In genomic region chr19:34222805-34223204, GRCm38 (mm10) we compare ENCODE assay signal across 26 mouse cellular contexts. TPM values are rescaled to one million over a fixed set of nuclear protein-coding genes. Genes with fewer than 3 reads are reported as not detected.
DNase-seq lines count a peak whose midpoint lies in the region; ATAC-seq lines count a peak whose summit lies in the region.
"Had no signal": no experiment of that assay in that cellular context is flagged by ENCODE, and none has a peak within 500 bp of the region (broad histone marks: within the 10 kb centered on the region; RNA-seq: fewer than 3 reads in every experiment).

No protein-coding gene starts in this region.

- no peaks in the 10 kb centered on the region for H3K36me3 ChIP-seq in midbrain, embryonic 11.5 days (ENCODE audit: control insufficient read depth, insufficient read depth, low read length)
- H3K36me3 ChIP-seq in midbrain, embryonic 16.5 days (ENCODE audit: control insufficient read depth, insufficient read depth, low read length) = 0 out of 2 replicates have a peak, but pooled peaks cover 2% of the 10 kb centered on the region
- H3K36me3 ChIP-seq: G1E had no signal

- H3K27ac ChIP-seq in midbrain, embryonic 11.5 days (ENCODE audit: low read depth, low read length) = no peak overlapping the region
- no peak overlapping the region for H3K27ac ChIP-seq in midbrain, embryonic 16.5 days (ENCODE audit: low read length)

- H3K9me3 ChIP-seq in midbrain, embryonic 11.5 days (ENCODE audit: control insufficient read depth, low read length) = no peaks in the 10 kb centered on the region
- no peaks in the 10 kb centered on the region for H3K9me3 ChIP-seq in midbrain, embryonic 16.5 days (replicated peaks; ENCODE audit: control insufficient read depth, low read length, poor library complexity, severe bottlenecking)
- H3K9me3 ChIP-seq: G1E had no signal

- peak; percentile 37 for DNase-seq in midbrain, embryonic 11.5 days (ENCODE audit: low spot score, missing footprints)
- DNase-seq in ES-CJ7 (ENCODE audit: low read depth, low spot score) = peak; percentile 35
- peak; percentile 61 for DNase-seq in ZHBTc4 (ENCODE audit: low read depth, low spot score)
- DNase-seq in left cerebral cortex, postnatal 25 days (ENCODE audit: low spot score in 2 of 2) = no peak
- DNase-seq in right cerebral cortex, adult 18-20 months = no peak
- DNase-seq: adrenal gland, adult 2 months; adrenal gland, adult 8-10 months; adrenal gland, postnatal 10 days; adrenal gland, postnatal 14 days; adrenal gland, postnatal 25 days; adrenal gland, postnatal 36 days; B cell, adult 2 months; cerebellum, adult 11 months; cerebellum, adult 11-12 months; cerebellum, adult 18-20 months; cerebellum, adult 2 months; cerebellum, adult 8-10 months had no signal

- intact Hi-C loops in left cerebral cortex, postnatal 25 days (cut with DNase I) = no loop called here

- no peak overlapping the region for H3K4me3 ChIP-seq in midbrain, embryonic 11.5 days (ENCODE audit: low read depth, low read length)
- H3K4me3 ChIP-seq in midbrain, embryonic 16.5 days (ENCODE audit: low read depth, low read length) = no peak overlapping the region

- no peak overlapping the region for H3K9ac ChIP-seq in midbrain, embryonic 11.5 days (ENCODE audit: low read length)
- no peak overlapping the region for H3K9ac ChIP-seq in midbrain, embryonic 16.5 days (ENCODE audit: low read depth, low read length)

- no peaks in the 10 kb centered on the region for H3K4me1 ChIP-seq in midbrain, embryonic 11.5 days (ENCODE audit: control insufficient read depth, insufficient read depth, low read length)
- H3K4me1 ChIP-seq in midbrain, embryonic 16.5 days (ENCODE audit: control insufficient read depth, insufficient read depth, low read length) = no peaks in the 10 kb centered on the region

- no peak for ATAC-seq in midbrain, embryonic 11.5 days (ENCODE audit: low FRiP score)
- ATAC-seq in midbrain, embryonic 16.5 days = no peak
- ATAC-seq: activated CD4-positive, CD25-positive, alpha-beta regulatory T cell, adult 4 months; CD4-positive, CD25-positive, alpha-beta regulatory T cell, adult 4 months; Patski had no signal

- no peak overlapping the region for H3K4me2 ChIP-seq in midbrain, embryonic 11.5 days
- H3K4me2 ChIP-seq in midbrain, embryonic 16.5 days (ENCODE audit: low read length) = no peak overlapping the region

- 88% methylated on average over 3 of the region's 3 CpGs for WGBS in midbrain, embryonic 11.5 days
- 81% methylated on average over 3 of the region's 3 CpGs for WGBS in midbrain, embryonic 16.5 days

- H3K27me3 ChIP-seq in midbrain, embryonic 11.5 days (ENCODE audit: control insufficient read depth, insufficient read depth, low read length) = no peaks in the 10 kb centered on the region
- no peaks in the 10 kb centered on the region for H3K27me3 ChIP-seq in midbrain, embryonic 16.5 days (ENCODE audit: control insufficient read depth, insufficient read depth, low read depth, low read length)
- H3K27me3 ChIP-seq: CH12.LX, Patski had no signal

RNA-seq across cellular contexts. Expression of gene Stambpl1, which starts 30.8 kb away (rescaled TPM):
- 1.6 and 1.9 TPM in 2 replicates for polyA plus RNA-seq in midbrain, embryonic 11.5 days (2014; fragmentation: Nextera tagmentation; extraction: Ambion mirVana)
- 21.0 and 22.8 TPM in 2 replicates for polyA plus RNA-seq in midbrain, embryonic 16.5 days (2015; fragmentation: Nextera tagmentation; extraction: Ambion mirVana)
- 10 to 100 TPM; 15.2 to 19.7 TPM for total RNA-seq in left cerebral cortex, postnatal 25 days (2021)
- total RNA-seq: MEL had no signal
- polyA plus RNA-seq: G1E had no signal

RNA-seq across cellular contexts. Expression of gene Acta2, which starts 32.6 kb away (rescaled TPM):
- 31.5 and 34.9 TPM in 2 replicates for polyA plus RNA-seq in midbrain, embryonic 11.5 days (2014; fragmentation: Nextera tagmentation; extraction: Ambion mirVana)
- 11.9 and 12.5 TPM in 2 replicates for polyA plus RNA-seq in midbrain, embryonic 16.5 days (2015; fragmentation: Nextera tagmentation; extraction: Ambion mirVana)
- total RNA-seq in left cerebral cortex, postnatal 25 days (2021) = 10 to 100 TPM; 14.2 to 15.5 TPM
- total RNA-seq: G1E, MEL had no signal
- polyA plus RNA-seq: G1E had no signal

RNA-seq across cellular contexts. Expression of gene Ankrd22, which starts 57.0 kb away (rescaled TPM):
- polyA plus RNA-seq in midbrain, embryonic 11.5 days (2014; fragmentation: Nextera tagmentation; extraction: Ambion mirVana) = not detected in 2 replicates
- not detected in 2 replicates for polyA plus RNA-seq in midbrain, embryonic 16.5 days (2015; fragmentation: Nextera tagmentation; extraction: Ambion mirVana)
- under 1 TPM in 1 of 2 experiments, not detected in 1; 0.21 TPM for total RNA-seq in left cerebral cortex, postnatal 25 days (2021)
- total RNA-seq: adrenal gland, adult 18-20 months; adrenal gland, adult 2 months; adrenal gland, adult 8-10 months; adrenal gland, postnatal 14 days; adrenal gland, postnatal 25 days; adrenal gland, postnatal 36 days; CH12.LX; MEL had no signal
- polyA plus RNA-seq: activated CD4-positive, CD25-positive, alpha-beta regulatory T cell, adult 4 months; adrenal gland, adult 2 months; C2C12; CD4-positive, CD25-positive, alpha-beta regulatory T cell, adult 4 months; G1E had no signal

Comparison
In these comparisons a context has a peak if more than half of its experiments do, and no peak if none do; other contexts are left out.
1. DNase-seq: peak in midbrain, embryonic 11.5 days (single experiment), ES-CJ7 (single experiment) and ZHBTc4 (single experiment); none in left cerebral cortex, postnatal 25 days (0 of 2) and right cerebral cortex, adult 18-20 months (single experiment).